Mouse (Mus musculus) C2C12 (cell line): ENCODE data around the gene Cfap61. TPM values are rescaled to one million over a fixed set of nuclear protein-coding genes. Genes with fewer than 3 reads are reported as not detected.

Experiments
- H3K27me3 ChIP-seq: one replicate; pipeline ENCODE4 v1.6.1; 2011; ENCODE audit not compliant: control insufficient read depth, insufficient read depth, insufficient read length
- H3K36me3 ChIP-seq: one replicate; pipeline ENCODE4 v1.6.1; 2011; ENCODE audit not compliant: control insufficient read depth, insufficient read depth
- H3K4me3 ChIP-seq: one replicate; pipeline ENCODE4 v1.5.1; 2011; ENCODE audit warnings: mild to moderate bottlenecking, control low read depth; ENCODE audit not compliant: poor library complexity, insufficient read depth, severe bottlenecking
- H3K79me2 ChIP-seq: one replicate; pipeline ENCODE4 v1.6.1; 2011; ENCODE audit not compliant: control insufficient read depth, insufficient read depth
- H3K79me3 ChIP-seq: one replicate; pipeline ENCODE4 v1.6.1; 2011; ENCODE audit warnings: low read depth, control low read depth
- H3ac ChIP-seq: one replicate; pipeline ENCODE3; 2011; ENCODE audit warnings: low read depth; ENCODE audit not compliant: control insufficient read depth, insufficient read length
- CEBPB ChIP-seq: IDR thresholded peaks from one replicate; pipeline ENCODE4 v1.6.1; 2011; ENCODE audit warnings: low read depth, mild to moderate bottlenecking, control low read depth, moderate library complexity
- CTCF ChIP-seq: IDR thresholded peaks from one replicate; pipeline ENCODE4 v1.5.1; 2011; ENCODE audit not compliant: control insufficient read depth, insufficient read depth, insufficient read length
- FOSL1 ChIP-seq: IDR thresholded peaks from one replicate; pipeline ENCODE4 v1.8.0; 2011; ENCODE audit warnings: mild to moderate bottlenecking, low read length; ENCODE audit not compliant: poor library complexity, insufficient read depth, severe bottlenecking
- MAX ChIP-seq: IDR thresholded peaks from one replicate; pipeline ENCODE4 v1.6.1; 2011; ENCODE audit warnings: mild to moderate bottlenecking, control low read depth
- MYOD1 ChIP-seq: IDR thresholded peaks from one replicate; pipeline ENCODE4 v1.6.1; 2011; ENCODE audit warnings: low read depth; ENCODE audit not compliant: control insufficient read depth, insufficient read length
- MYOG ChIP-seq: IDR thresholded peaks from one replicate; pipeline ENCODE4 v1.6.1; 2011; ENCODE audit not compliant: control insufficient read depth, insufficient read length; ENCODE audit errors: extremely low read depth
- USF1 ChIP-seq: IDR thresholded peaks from one replicate; pipeline ENCODE4 v1.6.1; 2011; ENCODE audit warnings: low read depth, mild to moderate bottlenecking, control low read depth, moderate library complexity
- polyA plus RNA-seq: library from polyadenylated mRNA; unstranded; fragments of >200 nt; fragmentation: generic; extraction: Trizol; gene quantifications from one replicate; pipeline ENCODE4 v1.2.1, GENCODE M21; 2012; ENCODE audit warnings: missing spikeins

Cfap61 gene
- polyA plus RNA-seq, 1 experiment, result 0.06 TPM

DNA sequence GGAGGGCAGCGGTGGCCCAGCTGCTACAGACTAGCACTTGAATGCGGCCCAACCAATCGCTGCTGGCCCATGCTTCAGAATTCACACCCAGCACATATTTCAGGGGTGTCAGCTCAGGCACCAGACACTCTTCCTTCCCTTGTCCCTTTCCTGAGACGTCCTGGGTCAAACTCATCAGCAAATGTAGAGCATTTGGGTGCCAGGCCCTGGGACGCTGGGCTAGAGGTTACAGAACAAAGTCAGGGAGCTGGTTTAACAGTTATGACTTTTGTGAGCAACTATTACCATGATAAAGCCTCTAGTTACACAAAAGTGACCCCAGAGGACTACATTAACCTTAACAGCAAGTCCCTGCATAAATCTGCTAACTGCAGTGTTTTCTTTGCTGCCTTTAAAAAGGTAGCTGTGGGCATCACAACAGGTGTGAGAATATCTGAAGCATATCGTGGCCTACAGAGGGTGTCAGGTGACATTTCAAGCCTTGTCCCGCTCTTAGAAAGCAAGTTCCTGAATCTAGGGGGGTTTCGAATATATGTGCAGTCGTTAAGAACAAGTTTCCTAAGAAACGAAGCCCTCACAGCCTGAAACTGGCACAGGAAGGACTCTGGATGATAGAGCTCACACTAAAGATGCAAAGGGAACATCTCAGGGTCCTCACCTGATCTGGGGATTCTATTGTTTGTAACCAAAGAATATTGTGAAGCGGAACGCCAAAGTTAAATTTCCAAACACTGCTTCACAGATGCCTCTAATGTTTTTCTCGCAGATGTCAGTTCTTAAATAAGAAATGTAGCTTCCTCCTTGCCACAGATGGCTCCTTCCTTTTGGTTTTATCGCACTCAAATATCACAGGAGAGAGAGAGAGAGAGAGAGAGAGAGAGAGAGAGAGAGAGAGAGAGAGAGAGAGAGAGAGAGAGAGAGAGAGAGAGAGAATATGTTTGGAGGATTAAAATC is 281.8 kb downstream of the Cfap61 start:
- H3K36me3 ChIP-seq, result no peaks in the 10 kb centered on the region
- H3ac ChIP-seq, result no peak overlapping the region
- TF ChIP-seq MYOD1 (no peak), MAX (no peak), USF1 (no peak), CTCF (no peak)
- H3K4me3 ChIP-seq, result no peak overlapping the region
- H3K79me2 ChIP-seq, result no peaks in the 10 kb centered on the region
- H3K27me3 ChIP-seq, result peaks cover 33% of the 10 kb centered on the region
- H3K79me3 ChIP-seq, result no peaks in the 10 kb centered on the region

DNA sequence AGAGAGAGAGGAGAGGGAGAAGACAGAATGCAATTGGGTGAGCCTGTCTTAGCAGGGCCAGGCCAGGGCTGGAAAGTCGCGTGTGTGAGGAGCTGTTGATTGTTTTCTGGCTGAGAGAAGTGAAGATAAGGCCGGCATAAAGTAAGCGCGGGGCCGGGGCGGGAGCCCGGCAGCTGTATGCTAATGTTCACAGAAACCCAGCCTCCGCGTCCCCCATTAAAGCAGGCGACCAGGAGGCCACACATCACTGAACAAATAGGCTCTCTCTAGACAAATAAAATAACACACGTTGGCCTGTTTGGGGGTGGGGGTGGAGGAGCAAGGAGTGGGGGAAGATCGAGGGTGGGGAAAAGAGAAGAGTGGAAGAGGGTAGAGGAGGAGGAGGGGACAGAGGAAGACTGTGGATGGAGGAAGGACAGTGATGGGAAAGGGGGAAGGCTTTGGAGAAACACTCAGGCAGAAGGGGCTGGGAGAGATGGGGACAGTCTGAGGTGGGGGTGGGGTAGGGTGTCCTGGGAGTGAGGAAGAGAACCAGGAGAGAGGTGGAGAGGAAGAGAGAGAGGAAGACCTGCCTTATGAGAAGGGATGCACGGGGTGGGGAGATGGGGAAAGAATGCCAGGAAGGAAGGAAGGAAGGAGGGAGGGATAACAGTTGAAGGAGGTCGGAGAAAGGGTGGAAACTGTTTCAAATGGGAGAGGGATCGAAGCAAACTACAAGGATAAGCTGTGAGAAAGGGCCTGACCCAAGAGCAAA is 282.8 kb downstream of the Cfap61 start:
- H3K4me3 ChIP-seq, result no peak overlapping the region
- H3ac ChIP-seq, result no peak overlapping the region
- peaks cover 43% of the 10 kb centered on the region for H3K27me3 ChIP-seq
- TF ChIP-seq MYOD1, result no peak
- no peak for TF ChIP-seq USF1
- TF ChIP-seq FOSL1, result no peak
- no peak for TF ChIP-seq MYOG
- no peak for TF ChIP-seq CEBPB
- TF ChIP-seq MAX, result no peak
- no peak for TF ChIP-seq CTCF
- H3K79me2 ChIP-seq, result no peaks in the 10 kb centered on the region
- no peaks in the 10 kb centered on the region for H3K36me3 ChIP-seq
- no peaks in the 10 kb centered on the region for H3K79me3 ChIP-seq

DNA sequence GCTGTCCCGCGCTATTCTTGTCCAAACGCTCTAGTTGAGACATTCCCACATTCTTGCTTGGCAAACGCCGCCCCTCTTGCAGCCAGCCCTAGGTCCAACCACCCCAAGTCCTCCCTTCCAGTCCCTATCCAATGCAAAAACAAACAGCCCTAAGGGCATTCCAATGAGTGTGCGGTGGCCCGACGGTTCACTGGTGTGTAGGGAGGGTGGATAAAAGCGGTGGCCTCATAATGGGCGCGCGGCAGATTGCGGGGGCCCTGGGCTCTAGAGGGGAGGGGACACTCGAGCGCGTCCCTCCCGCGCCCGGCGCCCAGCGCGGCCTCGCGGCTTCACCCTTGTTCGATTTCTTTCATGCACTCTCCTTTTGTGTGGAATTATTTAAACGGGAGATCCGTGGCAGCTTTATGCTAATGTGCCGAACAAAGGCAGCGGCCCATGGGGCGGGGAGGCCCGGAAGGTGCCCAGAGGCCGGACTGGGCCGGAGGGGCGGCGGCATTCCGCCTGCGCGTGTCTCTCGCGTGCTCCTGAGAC is 283.6 kb downstream of the Cfap61 start:
- H3K79me2 ChIP-seq, result no peaks in the 10 kb centered on the region
- TF ChIP-seq MAX (no peak), CEBPB (no peak), FOSL1 (no peak), USF1 (no peak), CTCF (no peak), MYOD1 (no peak), MYOG (no peak)
- H3K27me3 ChIP-seq, result peaks cover 51% of the 10 kb centered on the region
- H3K79me3 ChIP-seq, result no peaks in the 10 kb centered on the region
- H3K4me3 ChIP-seq, result no peak overlapping the region
- H3K36me3 ChIP-seq, result no peaks in the 10 kb centered on the region
- no peak overlapping the region for H3ac ChIP-seq

DNA sequence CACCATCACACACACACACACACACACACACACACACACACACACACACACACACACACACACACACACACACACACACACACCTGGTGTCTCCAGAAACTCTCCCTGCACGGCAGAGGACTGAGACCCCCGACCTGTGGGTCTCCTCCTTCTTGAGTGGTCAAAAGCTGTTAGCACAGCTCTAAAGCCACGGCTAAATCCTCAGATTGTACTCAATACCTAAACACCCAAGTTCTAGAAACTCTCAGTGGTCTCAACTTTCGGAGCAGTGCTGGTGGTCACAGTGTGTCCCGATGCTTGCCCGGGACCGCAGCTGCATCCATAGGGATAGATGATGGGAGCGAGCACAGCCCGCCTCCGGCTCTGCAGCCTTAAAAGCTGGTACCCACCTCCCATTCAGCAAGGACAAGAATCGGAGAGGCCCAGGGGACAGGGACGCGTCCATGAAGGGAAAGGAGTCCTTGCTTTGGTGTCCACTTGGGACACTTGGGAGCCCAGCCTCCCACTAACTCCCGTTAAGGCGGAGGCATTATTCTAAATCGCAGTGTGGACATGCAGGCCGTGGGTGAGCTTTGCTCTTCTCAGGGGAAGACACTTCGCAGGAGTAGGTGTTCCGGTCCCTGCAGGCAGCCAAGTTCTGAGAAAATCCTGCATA is 284.4 kb downstream of the Cfap61 start:
- Histone ChIP-seq H3K79me2 (no peaks in the 10 kb centered on the region), H3K27me3 (peaks cover 57% of the 10 kb centered on the region), H3K4me3 (no peak overlapping the region), H3ac (no peak overlapping the region), H3K79me3 (no peaks in the 10 kb centered on the region), H3K36me3 (no peaks in the 10 kb centered on the region)
- TF ChIP-seq MAX (no peak), CEBPB (no peak), MYOD1 (no peak)

DNA sequence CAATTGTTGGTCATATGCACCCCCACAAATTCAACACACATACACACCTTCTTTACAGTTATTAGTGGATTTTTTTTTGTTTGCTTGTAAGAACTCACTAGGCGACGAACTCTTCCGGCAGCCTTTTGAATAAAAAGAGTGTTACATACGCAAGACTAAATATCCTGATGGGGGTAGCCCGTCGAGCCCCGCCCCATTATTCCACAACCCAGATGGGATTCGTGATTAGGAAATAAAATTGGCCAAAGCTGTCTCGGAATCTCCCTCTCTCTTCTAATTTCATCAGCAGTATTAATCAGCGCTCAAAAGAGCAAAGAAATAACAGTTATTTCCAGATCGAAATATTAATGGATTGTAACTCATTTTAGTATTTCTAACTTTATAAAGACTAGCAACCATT is 285.2 kb downstream of the Cfap61 start:
- Histone ChIP-seq H3K4me3 (no peak overlapping the region), H3K36me3 (no peaks in the 10 kb centered on the region), H3K27me3 (peaks cover 57% of the 10 kb centered on the region), H3K79me3 (no peaks in the 10 kb centered on the region), H3K79me2 (no peaks in the 10 kb centered on the region), H3ac (no peak overlapping the region)
- TF ChIP-seq FOSL1, result no peak
- TF ChIP-seq CTCF, result no peak
- TF ChIP-seq USF1, result no peak
- no peak for TF ChIP-seq MYOD1
- TF ChIP-seq MAX, result no peak
- TF ChIP-seq MYOG, result no peak
- TF ChIP-seq CEBPB, result no peak
